Mouse (Mus musculus) left cerebral cortex, adult 8-10 months (tissue): ENCODE measurements around the gene Chd1l. TPM values are rescaled to one million over a fixed set of nuclear protein-coding genes. Genes with fewer than 3 reads are reported as not detected.

Experiments
- DNase-seq, 2 experiments: peaks; one replicate each; pipeline ENCODE4 v3.0.0; 2022; ENCODE audit warnings: low spot score in 2 of 2
- total RNA-seq, 4 experiments: library from RNA; stranded (reverse); gene quantifications; 2 replicates each; pipeline ENCODE4 v1.2.4; 2022

The Chd1l gene
- total RNA-seq, 4 experiments from 2014 or later = 7.8 to 10.5 (median 8.6) TPM

DNA sequence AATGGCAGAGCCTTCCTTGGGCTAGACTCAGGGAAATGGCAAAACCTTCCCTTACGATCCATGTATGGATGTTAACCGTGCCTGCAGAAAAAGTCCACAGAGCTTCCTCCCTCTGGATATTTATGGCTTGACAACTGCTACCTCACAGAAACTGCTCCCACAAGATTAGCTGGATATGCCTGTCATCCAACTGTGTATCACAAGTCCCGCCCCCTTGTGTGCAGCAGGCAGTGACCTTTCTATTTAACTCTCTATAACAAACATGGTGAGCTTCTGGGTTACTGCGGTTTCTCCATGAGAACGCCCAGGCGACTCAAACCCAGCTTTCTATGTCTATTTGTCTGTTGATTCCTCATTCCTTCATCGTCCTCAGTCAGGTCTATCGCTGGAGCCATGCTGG lies 7.9 kb upstream of the Chd1l start:
- DNase-seq = no peak

DNA sequence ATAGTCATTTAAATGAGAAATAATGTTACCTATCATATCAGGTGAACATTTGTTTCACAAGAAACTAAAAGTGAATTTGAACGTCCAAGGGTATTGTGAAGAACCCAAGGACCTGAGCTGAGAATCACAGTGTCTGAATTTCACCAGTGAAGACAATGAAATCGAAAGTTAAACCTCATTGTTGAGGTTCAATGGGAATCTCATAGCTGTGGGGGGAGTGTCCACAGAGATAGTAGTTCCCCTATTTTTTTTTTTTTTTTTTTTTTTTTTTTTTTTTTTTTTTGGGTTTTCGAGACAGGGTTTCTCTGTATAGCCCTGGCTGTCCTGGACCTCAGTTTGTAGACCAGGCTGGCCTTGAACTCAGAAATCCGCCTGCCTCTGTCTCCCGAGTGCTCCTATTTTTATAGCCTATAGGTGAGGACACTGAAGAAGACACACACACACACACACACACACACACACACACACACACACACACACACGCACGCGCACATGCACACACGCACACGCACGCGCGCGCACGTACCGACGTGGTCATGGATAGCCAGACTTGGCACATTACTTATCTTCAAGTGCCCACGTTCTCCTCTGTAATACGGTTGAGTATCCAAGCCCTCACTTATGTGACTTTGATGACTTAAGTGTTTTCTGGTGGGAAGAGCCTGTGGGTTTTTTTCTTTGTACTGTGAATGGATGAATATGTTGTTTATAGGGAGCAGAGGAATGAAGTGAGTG lies 7.3 kb upstream of the Chd1l start:
- no peak for DNase-seq

DNA sequence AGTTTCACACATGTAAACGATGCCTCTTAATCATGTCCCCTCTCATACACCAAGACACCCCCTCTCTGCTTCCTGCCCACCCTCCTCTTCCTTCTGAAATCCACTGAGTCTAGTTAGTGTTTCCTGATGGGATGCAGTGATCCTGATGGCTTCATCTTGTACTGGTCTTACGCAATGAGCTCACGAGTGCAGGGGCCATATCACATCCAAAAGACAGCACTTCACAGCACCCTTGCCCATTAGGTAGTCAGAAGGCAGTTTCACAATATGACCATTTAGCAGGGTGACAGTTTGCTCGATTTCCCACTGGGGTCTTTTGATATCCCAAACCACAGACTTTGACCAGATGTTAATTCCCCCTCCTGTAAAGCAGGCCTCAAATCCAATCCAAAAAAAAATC lies 5.9 kb upstream of the Chd1l start:
- DNase-seq = no peak

DNA sequence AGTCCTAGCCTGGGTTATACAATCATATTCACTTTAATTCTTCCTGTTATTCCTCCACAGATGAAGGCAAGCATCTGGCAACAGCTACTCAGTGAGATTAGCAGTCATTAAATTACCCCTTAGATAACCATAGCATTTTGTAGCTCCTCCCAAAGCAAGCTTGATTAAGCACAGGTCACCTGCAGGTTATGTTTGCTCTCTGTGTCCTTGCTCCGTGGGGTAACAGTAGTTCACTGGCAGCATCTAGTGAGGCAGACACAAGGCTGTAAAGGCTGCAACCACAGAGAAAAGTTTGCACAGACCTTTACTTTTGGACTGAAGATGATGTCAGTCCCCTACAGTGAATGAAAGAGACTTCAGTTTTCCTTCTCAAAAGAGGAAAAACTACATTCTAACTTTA lies 5.2 kb upstream of the Chd1l start:
- DNase-seq = no peak

DNA sequence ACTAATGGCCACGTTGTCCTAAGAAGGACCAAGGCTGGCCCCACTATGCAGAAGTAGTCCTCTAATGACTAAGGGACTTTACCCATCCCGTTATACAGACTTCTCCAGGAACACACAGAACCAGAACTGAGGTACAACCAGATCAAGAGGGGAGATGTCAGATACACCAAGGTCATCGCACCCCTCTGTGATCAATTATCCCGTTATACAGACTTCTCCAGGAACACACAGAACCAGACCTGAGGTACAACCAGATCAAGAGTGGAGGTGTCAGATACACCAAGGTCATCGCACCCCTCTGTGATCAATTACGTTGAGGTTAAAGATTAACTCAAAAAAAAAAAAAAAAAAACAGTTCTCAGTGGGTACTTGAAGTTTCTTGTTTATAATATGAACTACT lies 1.0 kb upstream of the Chd1l start:
- no peak for DNase-seq

DNA sequence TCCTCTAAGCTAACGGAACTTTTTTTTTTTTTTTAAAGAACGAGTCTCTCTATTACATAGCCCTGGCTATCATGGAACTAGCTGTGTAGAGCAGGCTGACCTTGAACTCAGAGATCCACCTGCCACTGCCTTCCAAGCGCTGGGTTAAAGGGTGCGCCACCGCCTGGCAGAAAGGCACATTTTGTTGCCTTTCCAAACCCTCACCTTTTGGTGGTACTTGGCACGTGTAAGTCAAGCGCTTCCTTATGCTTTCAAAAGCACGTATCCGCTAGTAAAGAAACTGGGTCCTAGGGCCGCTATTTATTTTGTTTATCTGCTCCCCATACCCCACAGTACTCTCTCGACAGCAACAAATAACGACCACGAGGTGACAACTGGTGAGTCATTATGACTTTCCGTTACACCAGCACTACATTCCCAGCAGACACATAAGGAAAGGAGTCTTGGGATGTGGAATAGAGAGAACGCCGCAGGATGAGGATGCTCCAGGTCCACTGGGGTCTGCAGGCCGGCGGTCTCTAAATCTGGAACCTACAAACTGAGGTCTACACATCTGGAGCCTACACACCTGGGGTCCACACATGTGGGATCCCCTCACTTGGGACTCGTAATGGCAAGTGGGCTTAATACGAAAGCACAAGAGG lies 680 bp downstream of the Chd1l start:
- DNase-seq = no peak

DNA sequence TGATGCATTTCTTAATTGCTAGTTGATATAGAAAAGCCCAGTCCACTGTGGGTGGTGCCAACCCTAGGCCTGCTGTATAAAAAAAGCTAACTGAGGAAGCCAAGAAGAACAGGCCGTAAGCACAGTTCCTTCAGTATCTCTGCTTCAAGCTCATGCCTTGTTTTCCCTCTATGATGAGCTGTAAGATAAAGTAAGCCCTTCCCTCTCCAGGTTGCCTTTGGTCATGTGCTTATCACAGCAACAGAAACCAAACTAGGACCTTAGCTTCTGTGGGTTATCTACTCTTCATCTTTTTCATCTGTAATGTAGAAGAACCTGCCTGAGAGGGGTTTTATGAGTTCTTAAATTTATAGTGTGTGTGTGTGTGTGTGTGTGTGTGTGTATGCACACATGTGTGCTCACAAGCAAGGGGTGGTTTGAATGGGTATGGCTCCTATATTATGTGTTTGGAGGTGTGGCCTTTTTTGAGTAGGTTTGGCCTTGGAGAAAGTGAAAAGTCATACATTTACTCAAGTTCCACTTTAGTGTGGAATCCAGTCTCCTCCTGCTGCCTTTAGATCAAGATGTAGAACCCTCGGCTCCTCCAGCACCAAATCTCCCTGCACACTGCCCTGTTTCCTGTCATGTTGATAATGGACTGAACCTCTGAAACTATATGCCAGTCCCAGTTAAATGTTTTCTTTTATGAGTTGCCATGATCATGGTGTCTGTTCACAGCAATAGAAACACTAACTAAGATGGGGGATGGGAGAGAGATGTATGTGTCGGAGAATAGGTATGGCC lies 9.8 kb downstream of the Chd1l start:
- no peak for DNase-seq

DNA sequence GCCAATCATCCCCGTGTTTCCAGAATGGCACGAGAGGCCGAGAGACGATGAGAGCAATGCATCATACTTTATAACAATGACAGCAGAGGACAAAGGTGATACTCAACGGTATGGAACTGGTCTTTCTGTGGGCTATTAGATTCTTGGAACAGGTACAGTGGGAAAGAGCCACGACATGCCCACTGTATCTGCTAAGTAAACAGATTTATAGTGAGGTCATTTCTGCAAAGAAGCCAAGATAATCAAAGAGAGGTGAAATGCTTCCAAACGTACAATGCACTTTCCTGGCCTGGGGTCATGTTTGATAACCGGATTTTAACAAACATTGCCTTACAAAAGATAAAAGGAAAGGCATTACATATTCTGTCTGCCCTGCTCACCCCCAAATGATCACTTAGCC lies 13.2 kb downstream of the Chd1l start:
- DNase-seq = no peak

DNA sequence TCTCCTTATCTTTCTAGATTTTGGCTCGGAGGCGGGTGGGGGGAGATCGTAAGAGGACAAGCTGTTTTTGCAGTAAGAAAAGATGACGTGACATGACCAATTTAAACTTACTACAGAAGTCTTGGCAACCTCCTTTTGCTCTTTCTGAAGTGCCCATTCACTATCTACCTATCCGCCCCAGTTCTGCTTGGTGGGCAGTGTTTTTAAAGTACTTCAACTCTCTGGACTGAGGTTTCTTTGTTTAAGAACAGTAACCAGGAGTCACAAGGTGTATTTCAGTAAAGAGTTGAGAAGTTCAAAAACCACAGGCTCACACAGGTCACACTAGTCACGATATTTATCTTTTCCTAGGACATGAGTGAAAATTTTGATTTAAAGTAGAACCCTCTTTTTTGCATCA lies 14.9 kb downstream of the Chd1l start:
- no peak for DNase-seq

DNA sequence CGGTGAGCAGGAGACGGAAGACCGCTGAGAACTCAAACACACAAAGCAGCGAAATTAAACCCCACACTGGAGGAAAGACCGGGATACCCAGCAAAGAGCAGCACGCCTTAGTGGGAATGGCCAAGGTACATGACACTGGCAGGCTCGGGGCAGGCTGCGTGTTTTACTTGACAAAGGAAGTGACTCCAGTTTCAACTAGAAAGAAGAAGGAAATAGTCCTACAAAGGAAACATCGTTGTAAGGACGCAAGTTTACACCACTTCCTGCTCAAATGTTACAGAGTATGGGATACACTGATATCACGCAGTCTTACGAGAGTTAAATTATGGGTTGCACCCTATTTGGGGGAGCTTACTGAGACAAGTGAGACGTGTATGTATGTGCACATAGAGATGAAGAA lies 15.9 kb downstream of the Chd1l start:
- DNase-seq = no peak

DNA sequence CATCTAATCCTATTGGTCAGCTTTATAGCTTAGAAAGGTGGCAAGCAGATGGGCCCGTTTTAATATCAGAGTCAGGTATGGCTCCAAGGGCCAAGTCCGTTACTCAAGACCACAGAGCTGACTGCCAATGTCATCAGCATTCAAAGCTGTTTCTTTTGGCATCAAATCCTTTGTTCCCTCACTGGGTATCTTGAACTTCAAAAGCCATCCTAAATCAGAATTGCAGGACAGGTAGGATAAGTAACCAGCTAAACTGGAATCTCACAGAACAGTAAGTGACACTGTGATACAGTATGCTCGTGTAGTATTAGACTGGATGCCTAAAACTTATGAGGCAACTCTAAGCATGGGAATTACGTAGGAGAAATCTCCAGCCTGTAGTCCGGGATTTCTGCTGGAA lies 16.9 kb downstream of the Chd1l start:
- no peak for DNase-seq

DNA sequence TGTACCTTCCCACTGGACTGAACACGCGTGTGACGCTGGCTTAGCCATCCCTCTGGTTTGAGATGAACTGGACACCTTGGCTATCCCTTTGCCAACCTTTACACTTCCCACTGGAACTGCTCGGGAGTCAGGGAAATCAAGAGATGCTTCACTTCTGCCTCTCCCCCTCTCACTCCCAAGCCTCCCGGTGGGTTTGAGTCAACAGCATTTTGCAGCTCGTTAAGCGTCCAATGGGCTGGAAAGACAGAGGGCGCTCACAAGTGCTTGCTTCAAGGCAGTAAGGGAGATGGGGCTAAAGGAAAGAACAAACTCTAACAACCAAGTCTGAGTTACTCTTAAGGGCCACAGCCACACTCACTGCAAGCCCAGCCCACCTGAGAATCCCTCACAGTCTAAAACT lies 19.3 kb downstream of the Chd1l start:
- no peak for DNase-seq

DNA sequence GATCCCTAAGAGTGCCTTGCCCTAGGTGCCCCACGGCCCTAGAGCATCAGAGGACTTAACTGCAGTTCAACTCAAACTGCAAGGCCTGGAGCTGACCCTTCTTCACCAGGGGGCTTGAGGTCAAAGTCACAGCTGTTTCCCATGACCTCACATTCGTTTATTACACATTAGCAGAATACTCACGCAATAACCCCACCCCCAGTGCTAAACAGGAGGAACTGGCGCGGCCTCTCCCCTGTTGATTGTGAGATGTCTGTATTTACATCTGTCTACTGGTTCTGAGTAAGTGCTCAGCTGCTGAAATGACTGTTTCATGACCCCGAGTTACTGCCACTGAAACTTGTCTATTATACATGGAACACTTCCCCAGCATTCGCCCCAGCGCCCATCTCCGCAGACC lies 22.3 kb downstream of the Chd1l start:
- no peak for DNase-seq

DNA sequence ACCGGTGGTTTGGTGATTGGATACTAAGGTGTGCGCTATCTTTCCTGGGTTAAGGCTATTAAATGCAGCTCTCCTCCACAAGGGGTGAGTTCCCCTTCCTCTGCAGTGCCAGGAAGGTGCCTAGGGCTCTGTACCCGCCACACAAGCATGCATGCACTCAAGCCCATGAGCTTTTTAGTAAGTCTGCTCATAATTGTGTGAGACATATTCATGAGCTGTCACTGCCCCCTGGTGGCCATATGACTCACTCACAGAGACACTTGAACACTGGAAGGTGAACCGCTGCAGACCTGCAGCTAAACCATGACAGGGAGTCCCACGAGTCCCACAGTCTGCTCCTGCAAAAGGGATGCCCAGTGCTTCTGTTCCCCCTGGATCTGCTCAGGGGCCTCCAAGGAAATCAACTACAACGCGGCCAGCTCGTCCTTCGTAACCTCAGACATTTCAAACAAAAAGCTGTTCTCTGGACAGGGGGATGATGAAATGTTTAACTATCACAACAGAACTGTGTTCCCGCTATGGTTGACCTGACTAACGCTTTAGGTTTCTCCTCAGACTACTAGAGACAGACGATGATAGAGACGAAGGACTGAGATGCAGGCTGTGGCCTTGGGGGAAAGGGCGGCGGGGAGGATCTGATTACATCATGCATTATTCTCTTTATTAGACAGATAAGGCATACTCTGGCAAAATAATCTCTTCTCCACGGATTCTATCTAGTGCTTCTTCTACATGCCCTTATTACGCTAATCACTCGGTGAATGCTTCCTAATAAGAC lies 24.4 kb downstream of the Chd1l start:
- peak; percentile 54 to 59 for DNase-seq

DNA sequence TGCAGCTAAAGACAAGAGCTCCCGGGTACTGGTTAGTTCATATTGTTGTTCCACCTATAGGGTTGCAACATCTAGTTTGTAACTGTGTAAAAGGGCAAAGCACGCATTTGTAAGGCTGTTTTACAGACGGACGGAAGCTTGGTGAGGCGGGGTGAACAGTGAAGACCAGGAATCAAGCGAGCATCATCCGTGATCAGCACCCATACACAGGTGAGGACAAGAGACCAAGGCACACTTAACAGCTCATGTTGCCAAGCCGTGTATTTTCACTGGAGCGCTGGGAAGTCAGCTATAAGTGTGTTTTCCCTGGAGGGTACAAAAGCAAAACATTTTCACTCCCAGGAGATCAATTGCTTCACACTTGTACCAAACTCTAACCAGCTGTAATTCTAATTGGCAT lies 36.2 kb downstream of the Chd1l start:
- DNase-seq = no peak

DNA sequence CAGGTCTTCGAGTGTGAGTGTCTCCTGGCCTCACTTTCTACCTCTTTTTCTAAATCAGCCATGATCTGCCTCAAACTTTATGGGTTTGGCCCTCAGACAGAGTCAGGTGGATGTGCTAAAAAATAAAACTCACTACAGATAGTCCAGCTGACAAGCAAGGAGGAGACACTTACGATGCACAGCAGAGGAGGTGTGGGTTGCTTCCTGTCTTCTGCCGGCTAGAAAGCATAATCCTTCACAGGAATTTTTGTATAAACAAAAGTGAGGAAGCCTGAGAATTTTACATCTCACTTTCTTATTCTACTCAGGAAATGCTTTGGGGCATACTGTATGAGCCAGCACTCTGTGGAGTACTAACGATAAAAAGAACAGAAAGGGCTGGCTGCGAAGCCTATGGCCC lies 45.4 kb downstream of the Chd1l start:
- DNase-seq = peak in 1 of 2 experiments; percentile 17

DNA sequence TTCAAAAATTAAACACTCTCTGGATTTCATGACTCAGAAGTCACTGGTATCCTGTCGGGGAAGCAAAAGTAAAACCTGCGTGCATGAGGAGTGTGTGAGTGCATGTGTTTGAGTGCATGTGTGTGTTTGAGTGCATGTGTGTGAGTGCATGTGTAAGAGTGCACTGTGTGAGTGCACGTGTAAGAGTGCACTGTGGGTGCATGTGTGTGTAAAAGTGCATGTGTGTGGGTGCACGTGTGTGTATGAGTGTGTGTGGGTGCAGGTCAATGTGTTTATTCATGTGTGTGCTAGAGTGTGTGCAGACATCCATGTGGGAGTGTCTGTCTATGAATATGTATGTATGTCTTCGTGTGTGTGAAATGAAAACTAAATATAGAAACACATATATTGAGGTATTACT lies 51.4 kb downstream of the Chd1l start:
- DNase-seq = no peak

DNA sequence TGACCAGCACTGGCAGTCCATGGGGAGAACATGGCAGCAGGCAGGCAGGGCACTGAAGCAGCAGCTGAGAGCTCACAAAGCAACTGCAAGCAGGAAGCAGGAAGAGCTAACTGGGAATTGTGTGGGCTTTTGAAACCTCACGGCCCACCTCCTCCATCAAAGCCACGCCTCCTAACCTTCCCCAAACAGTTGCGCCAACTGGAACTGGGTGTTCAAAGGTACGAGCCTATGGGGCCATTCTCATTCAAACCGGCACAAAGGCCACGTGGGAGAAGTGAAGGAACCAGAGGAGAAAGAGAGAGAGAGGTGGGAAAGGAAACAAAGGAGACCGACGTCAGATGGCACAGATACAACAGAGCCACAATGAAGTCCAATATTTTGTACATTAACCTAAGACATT lies 63.8 kb downstream of the Chd1l start:
- DNase-seq = no peak

DNA sequence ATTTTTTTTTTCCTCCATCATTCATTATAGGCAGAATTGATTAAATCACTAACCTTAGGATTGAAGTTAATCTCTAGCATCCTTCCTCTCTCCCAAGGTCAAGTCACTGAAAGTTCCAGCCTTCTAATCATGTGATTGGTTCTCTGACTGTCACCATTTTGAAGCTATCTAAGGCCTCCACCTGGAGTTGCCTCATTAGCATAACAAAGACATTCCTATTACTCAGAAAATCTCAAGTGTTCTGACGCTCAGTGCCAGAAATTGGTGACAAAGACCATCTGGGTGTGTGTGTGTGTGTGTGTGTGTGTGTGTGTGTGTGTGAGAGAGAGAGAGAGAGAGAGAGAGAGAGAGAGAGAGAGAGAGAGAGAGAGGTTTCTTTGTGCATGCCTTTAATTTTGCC lies 69.8 kb downstream of the Chd1l start:
- DNase-seq = no peak

DNA sequence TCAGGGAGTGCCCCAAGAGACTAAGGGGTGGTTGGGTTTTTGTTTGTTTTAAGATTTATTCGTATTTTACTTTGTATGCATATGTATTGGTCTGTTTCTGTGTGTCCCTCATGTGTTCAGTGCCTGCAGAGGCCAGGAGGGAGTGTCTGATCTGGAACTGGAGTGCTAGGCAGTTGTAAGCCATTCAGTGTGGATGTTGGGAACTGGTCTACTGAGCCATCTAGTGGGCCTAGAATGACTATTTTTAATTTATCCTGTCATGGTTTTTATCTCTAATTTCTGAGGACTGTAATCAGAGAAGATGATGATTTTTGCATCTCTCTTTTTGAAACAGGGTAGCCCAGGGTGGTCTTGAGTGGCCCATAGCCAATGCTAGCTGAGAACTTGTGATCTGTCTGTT lies 71.4 kb downstream of the Chd1l start:
- DNase-seq = peak in 1 of 2 experiments; percentile 3

DNA sequence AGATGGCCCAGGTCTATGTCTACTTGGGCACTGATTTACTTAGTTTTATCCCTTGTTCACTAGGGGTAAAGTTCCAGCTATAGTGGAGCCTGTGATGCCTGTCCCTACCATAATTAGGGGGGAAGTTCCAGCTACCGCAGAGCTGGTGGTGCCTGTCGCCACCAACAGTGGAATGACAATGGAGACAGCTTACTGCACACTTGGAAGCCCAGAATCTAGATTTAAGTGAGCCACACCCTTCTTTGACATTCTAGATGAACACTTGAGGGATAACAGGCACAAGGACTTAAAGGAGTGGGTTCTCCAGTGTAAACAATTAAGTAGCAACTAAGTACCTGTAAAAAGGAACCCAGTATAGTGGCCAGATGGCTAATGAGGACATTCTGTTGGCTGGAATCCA lies 73.0 kb downstream of the Chd1l start:
- no peak for DNase-seq

DNA sequence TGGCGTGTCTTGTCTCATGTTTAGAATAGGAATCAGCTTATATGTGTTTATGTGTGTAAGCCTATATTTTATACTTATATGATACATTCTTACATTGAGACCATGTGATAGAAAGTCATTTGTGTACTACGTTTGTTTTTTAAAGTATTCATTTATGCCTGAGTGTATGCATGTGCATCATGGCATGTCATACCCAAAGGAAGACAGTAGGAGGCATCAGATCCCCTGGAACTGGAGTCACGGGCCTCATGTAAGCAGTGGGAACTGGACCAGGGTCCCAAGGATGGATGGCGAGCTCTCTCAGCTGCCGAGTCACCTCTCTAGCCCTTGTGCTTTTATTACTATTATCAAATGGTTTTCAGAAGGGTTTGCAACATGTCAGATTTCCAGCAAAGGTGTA lies 74.3 kb downstream of the Chd1l start:
- DNase-seq = no peak
